Mouse (Mus musculus) adrenal gland, adult 8-10 months (tissue): ENCODE data around the gene Olfr550. TPM values are rescaled to one million over a fixed set of nuclear protein-coding genes. Genes with fewer than 3 reads are reported as not detected.
A peak's percentile ranks its signal among the peaks of the same experiment; 100 is the strongest.
"Not testable (repeated sequence)": the region's sequence is repeated elsewhere in the genome, so short reads cannot be mapped to it uniquely, and the experiment has no call there.

Source experiments
- DNase-seq: peaks from one replicate; pipeline ENCODE4 v3.0.0; 2022
- total RNA-seq, 4 experiments: library from RNA; stranded (reverse); gene quantifications; 2 replicates each; pipeline ENCODE4 v1.2.4; 2022

Olfr550 gene
- under 1 TPM in 1 of 4 experiments, not detected in 3; 0.19 TPM for total RNA-seq

GRCm38 (mm10) chr7:102571142-102571541 is at the start of gene Olfr550:
Olfr550 (plus strand) TSS chr7:102571442.
- no peak for DNase-seq

- DNase-seq = no peak
These were observed 42.2 kb upstream of the Olfr550 start for GRCm38 (mm10) chr7:102529052-102529451.

GRCm38 (mm10) chr7:102534449-102534848 is 36.8 kb upstream of the Olfr550 start, which contains the start of gene Olfr547:
Olfr547 (plus strand) TSS chr7:102534749.
- DNase-seq = no peak

- no peak for DNase-seq
These were observed 30.6 kb upstream of the Olfr550 start, which contains the start of gene Olfr548-ps1 for GRCm38 (mm10) chr7:102540596-102540995. Olfr548-ps1 (plus strand) TSS chr7:102540896.

GRCm38 (mm10) chr7:102541251-102541650 is 30.0 kb upstream of the Olfr550 start:
- DNase-seq = no peak

- DNase-seq = no peak
These were observed 21.7 kb upstream of the Olfr550 start, which contains the start of gene Olfr549 for GRCm38 (mm10) chr7:102549570-102549969. Olfr549 (plus strand) TSS chr7:102549870.

- no peak for DNase-seq
These were observed 18.0 kb upstream of the Olfr550 start for GRCm38 (mm10) chr7:102553279-102553678.

- DNase-seq = peak; percentile 92
These were observed 5.9 kb upstream of the Olfr550 start, which contains the start of gene Trim21 for GRCm38 (mm10) chr7:102564999-102565997. Trim21 (minus strand) TSS chr7:102565486.

- no peak for DNase-seq
These were observed 5.0 kb upstream of the Olfr550 start for GRCm38 (mm10) chr7:102566219-102566618.

GRCm38 (mm10) chr7:102573174-102573830 is 2.1 kb downstream of the Olfr550 start:
- no peak for DNase-seq

- no peak for DNase-seq
These were observed 4.8 kb downstream of the Olfr550 start for GRCm38 (mm10) chr7:102575998-102576397.

- no peak for DNase-seq
These were observed 20.5 kb downstream of the Olfr550 start, which contains the start of gene Olfr551 for GRCm38 (mm10) chr7:102591786-102592185. Olfr551 (minus strand) TSS chr7:102591886.

- DNase-seq = no peak
These were observed 26.3 kb downstream of the Olfr550 start, which contains the start of gene Olfr552 for GRCm38 (mm10) chr7:102597378-102598031. Olfr552 (plus strand) TSS chr7:102597770.

GRCm38 (mm10) chr7:102618118-102618517 is 46.9 kb downstream of the Olfr550 start, which contains the start of gene Olfr553:
Olfr553 (minus strand) TSS chr7:102618218.
- no peak for DNase-seq

- no peak for DNase-seq
These were observed 48.4 kb downstream of the Olfr550 start for GRCm38 (mm10) chr7:102619608-102620007.

- DNase-seq = not testable (repeated sequence)
These were observed 49.1 kb downstream of the Olfr550 start for GRCm38 (mm10) chr7:102620368-102620767.

Other genes with a start within 250 kb of the Olfr550 start
- gene Rrm1, start 129.7 kb upstream of the Olfr550 start, total RNA-seq = 10 to 100 TPM; 16.4 to 23.7 (median 20.3) TPM
- gene Olfr543, start 89.8 kb upstream of the Olfr550 start, total RNA-seq = not detected
- gene Olfr544, start 83.1 kb upstream of the Olfr550 start, total RNA-seq = not detected
- gene Olfr545, start 71.9 kb upstream of the Olfr550 start, total RNA-seq = not detected
- gene Olfr547, start 36.7 kb upstream of the Olfr550 start, total RNA-seq = not detected
- not detected for gene Olfr548-ps1, start 30.5 kb upstream of the Olfr550 start, total RNA-seq
- gene Olfr549, start 21.6 kb upstream of the Olfr550 start, total RNA-seq = not detected
- gene Trim21, start 6.0 kb upstream of the Olfr550 start, total RNA-seq = 10 to 100 TPM; 13.9 to 22.2 (median 19.0) TPM
- not detected for gene Olfr551, start 20.4 kb downstream of the Olfr550 start, total RNA-seq
- gene Olfr552, start 26.3 kb downstream of the Olfr550 start, total RNA-seq = under 1 TPM in 1 of 4 experiments, not detected in 3; 0.05 TPM
- gene Olfr553, start 46.8 kb downstream of the Olfr550 start, total RNA-seq = not detected
- gene Olfr554, start 67.0 kb downstream of the Olfr550 start, total RNA-seq = not detected
- not detected for gene Olfr555, start 87.4 kb downstream of the Olfr550 start, total RNA-seq
- gene Olfr556, start 93.5 kb downstream of the Olfr550 start, total RNA-seq = not detected
- gene Trim68, start 115.9 kb downstream of the Olfr550 start, total RNA-seq = 10 to 100 TPM; 10.9 to 19.3 (median 15.7) TPM
- gene Olfr557, start 124.5 kb downstream of the Olfr550 start, total RNA-seq = under 1 TPM in 1 of 4 experiments, not detected in 3; 0.12 TPM
- under 1 TPM in 3 of 4 experiments, not detected in 1; 0.14 to 0.40 (median 0.18) TPM for gene Olfr558, start 130.8 kb downstream of the Olfr550 start, total RNA-seq
- not detected for gene Olfr33, start 147.6 kb downstream of the Olfr550 start, total RNA-seq
- gene Olfr559, start 156.0 kb downstream of the Olfr550 start, total RNA-seq = not detected
- not detected for gene Olfr560, start 187.9 kb downstream of the Olfr550 start, total RNA-seq
- gene Olfr78, start 188.0 kb downstream of the Olfr550 start, total RNA-seq = under 1 TPM; 0.06 to 0.31 (median 0.21) TPM
- not detected for gene Olfr561, start 199.8 kb downstream of the Olfr550 start, total RNA-seq
- not detected for gene Olfr564, start 232.0 kb downstream of the Olfr550 start, total RNA-seq